Mouse (Mus musculus): ENCODE data around the gene Dpep1.

The Dpep1 gene

GRCm38 (mm10) chr8:123250940-123251339 lies 64.9 kb downstream of the Dpep1 start:
- no peak for DNase-seq
